Mouse (Mus musculus): ENCODE data around the gene Olfr1312. TPM values are rescaled to one million over a fixed set of nuclear protein-coding genes. Genes with fewer than 3 reads are reported as not detected.

Olfr1312 gene
- polyA plus RNA-seq, 1 experiment from 2014 or later = not detected

GRCm38 (mm10) chr2:111990181-111990580 is 59.9 kb downstream of the Olfr1312 start, which contains the start of gene Olfr1309:
Olfr1309 (minus strand) TSS chr2:111990281.
- DNase-seq (ENCODE audit: low spot score) = no peak
- Histone ChIP-seq H3K27me3 (replicated peaks; ENCODE audit: insufficient read depth, low read length) (no peaks in the 10 kb centered on the region), H3K4me3 (ENCODE audit: low read depth, low read length) (no peak within 1 kb of the TSS), H3K9me3 (ENCODE audit: low read length) (no peaks in the 10 kb centered on the region), H3K9ac (replicated peaks; ENCODE audit: low read depth) (no peak within 1 kb of the TSS), H3K27ac (ENCODE audit: low read length) (no peak within 1 kb of the TSS), H3K4me2 (replicated peaks; ENCODE audit: low read depth, low read length) (no peak within 1 kb of the TSS), H3K36me3 (ENCODE audit: insufficient read depth, low read length) (no peaks in the 10 kb centered on the region), H3K4me1 (ENCODE audit: insufficient read depth, low read depth, low read length) (no peaks in the 10 kb centered on the region)
- no peak for ATAC-seq
- 39% methylated on average over 1 of the region's 1 CpGs for WGBS
- TF ChIP-seq CTCF (IDR thresholded peaks at IDR 0.05) = no peak
- TF ChIP-seq EP300 (IDR thresholded peaks at IDR 0.05) = no peak

Other genes with a start within 250 kb of the Olfr1312 start
- gene Olfr1303, start 229.9 kb downstream of the Olfr1312 start, polyA plus RNA-seq (2015; fragmentation: Nextera tagmentation; extraction: Ambion mirVana) = not detected in 2 replicates
- gene Olfr1305, start 173.1 kb downstream of the Olfr1312 start, polyA plus RNA-seq (2015; fragmentation: Nextera tagmentation; extraction: Ambion mirVana) = not detected in 2 replicates
- gene Olfr1306, start 134.0 kb downstream of the Olfr1312 start, polyA plus RNA-seq (2015; fragmentation: Nextera tagmentation; extraction: Ambion mirVana) = not detected in 2 replicates
- gene Olfr1307, start 100.8 kb downstream of the Olfr1312 start, polyA plus RNA-seq (2015; fragmentation: Nextera tagmentation; extraction: Ambion mirVana) = not detected in 2 replicates
- not detected in 2 replicates for gene Olfr1308, start 85.3 kb downstream of the Olfr1312 start, polyA plus RNA-seq (2015; fragmentation: Nextera tagmentation; extraction: Ambion mirVana)
- not detected in 2 replicates for gene Olfr1309, start 60.0 kb downstream of the Olfr1312 start, polyA plus RNA-seq (2015; fragmentation: Nextera tagmentation; extraction: Ambion mirVana)
- not detected in 2 replicates for gene Olfr1310, start 37.5 kb downstream of the Olfr1312 start, polyA plus RNA-seq (2015; fragmentation: Nextera tagmentation; extraction: Ambion mirVana)
- gene Olfr1311, start 25.8 kb downstream of the Olfr1312 start, polyA plus RNA-seq (2015; fragmentation: Nextera tagmentation; extraction: Ambion mirVana) = not detected in 2 replicates
- gene Olfr1313, start 27.6 kb upstream of the Olfr1312 start, polyA plus RNA-seq (2015; fragmentation: Nextera tagmentation; extraction: Ambion mirVana) = not detected in 2 replicates
- not detected in 2 replicates for gene Olfr1314, start 46.5 kb upstream of the Olfr1312 start, polyA plus RNA-seq (2015; fragmentation: Nextera tagmentation; extraction: Ambion mirVana)
- gene Olfr1315-ps1, start 65.2 kb upstream of the Olfr1312 start, polyA plus RNA-seq (2015; fragmentation: Nextera tagmentation; extraction: Ambion mirVana) = not detected in 2 replicates
- not detected in 2 replicates for gene Olfr1316, start 84.7 kb upstream of the Olfr1312 start, polyA plus RNA-seq (2015; fragmentation: Nextera tagmentation; extraction: Ambion mirVana)
- not detected in 2 replicates for gene Olfr1317, start 90.1 kb upstream of the Olfr1312 start, polyA plus RNA-seq (2015; fragmentation: Nextera tagmentation; extraction: Ambion mirVana)
- gene Olfr1318, start 104.0 kb upstream of the Olfr1312 start, polyA plus RNA-seq (2015; fragmentation: Nextera tagmentation; extraction: Ambion mirVana) = 0.05 TPM in 1 of 2 replicates, not detected in the other
- gene Lpcat4, start 189.2 kb upstream of the Olfr1312 start, polyA plus RNA-seq (2015; fragmentation: Nextera tagmentation; extraction: Ambion mirVana) = 11.0 and 11.9 TPM in 2 replicates
- 0.02 TPM in 1 of 2 replicates, not detected in the other for gene Nutm1, start 209.1 kb upstream of the Olfr1312 start, polyA plus RNA-seq (2015; fragmentation: Nextera tagmentation; extraction: Ambion mirVana)
- 116 and 120 TPM in 2 replicates for gene Nop10, start 211.7 kb upstream of the Olfr1312 start, polyA plus RNA-seq (2015; fragmentation: Nextera tagmentation; extraction: Ambion mirVana)
- 9.0 and 9.7 TPM in 2 replicates for gene Slc12a6, start 215.6 kb upstream of the Olfr1312 start, polyA plus RNA-seq (2015; fragmentation: Nextera tagmentation; extraction: Ambion mirVana)
- not detected in 2 replicates for gene Gm21985, start 216.1 kb upstream of the Olfr1312 start, polyA plus RNA-seq (2015; fragmentation: Nextera tagmentation; extraction: Ambion mirVana)